Mouse (Mus musculus) ES-Bruce4 (cell line): Measurements from ENCODE around the gene Fsd2. TPM values are rescaled to one million over a fixed set of nuclear protein-coding genes. Genes with fewer than 3 reads are reported as not detected.

Experiments used
- H3K27ac ChIP-seq: 2 replicates; pipeline ENCODE4 v1.5.1; 2012; ENCODE audit warnings: low read length, inconsistent platforms; ENCODE audit not compliant: insufficient read depth
- H3K27me3 ChIP-seq: 2 replicates; pipeline ENCODE4 v1.6.1; 2012; ENCODE audit warnings: mild to moderate bottlenecking, low read length, inconsistent platforms; ENCODE audit not compliant: control insufficient read depth, poor library complexity, insufficient read depth, severe bottlenecking
- H3K36me3 ChIP-seq: 2 replicates; pipeline ENCODE4 v1.6.1; 2012; ENCODE audit warnings: inconsistent platforms, mild to moderate bottlenecking, low read length, moderate library complexity; ENCODE audit not compliant: control insufficient read depth, poor library complexity, insufficient read depth, severe bottlenecking
- H3K4me1 ChIP-seq: one replicate; pipeline ENCODE4 v1.8.1; 2011; ENCODE audit warnings: low read length; ENCODE audit not compliant: control insufficient read depth, insufficient read depth
- H3K4me3 ChIP-seq: 2 replicates; pipeline ENCODE4 v1.5.1; 2011; ENCODE audit warnings: low read depth, mild to moderate bottlenecking, low read length
- H3K9ac ChIP-seq: 2 replicates; pipeline ENCODE4 v1.6.1; 2012; ENCODE audit warnings: low read depth, mild to moderate bottlenecking, inconsistent platforms; ENCODE audit not compliant: poor library complexity, severe bottlenecking
- H3K9me3 ChIP-seq: replicated peaks from 2 replicates; pipeline ENCODE4 v1.6.1; 2012; ENCODE audit warnings: mild to moderate bottlenecking, low read length, inconsistent platforms; ENCODE audit not compliant: control insufficient read depth, poor library complexity, insufficient read depth, severe bottlenecking
- CTCF ChIP-seq: IDR thresholded peaks from one replicate; pipeline ENCODE4 v1.8.1; 2011; ENCODE audit warnings: low read depth, low read length
- EP300 ChIP-seq: IDR thresholded peaks from 2 replicates; pipeline ENCODE4 v1.6.1; 2011; ENCODE audit warnings: low read depth, low read length; ENCODE audit not compliant: insufficient read depth
- POLR2A ChIP-seq: IDR thresholded peaks from one replicate; pipeline ENCODE4 v1.8.1; 2011; ENCODE audit warnings: low read length; ENCODE audit not compliant: insufficient read depth
- polyA plus RNA-seq: library from polyadenylated mRNA; stranded (reverse); fragments of >200 nt; gene quantifications from 2 replicates; pipeline ENCODE4 v1.2.4, GENCODE M21; 2011; ENCODE audit warnings: low read depth; ENCODE audit not compliant: missing spikeins, insufficient read depth, insufficient read length

Fsd2 gene
- polyA plus RNA-seq, 1 experiment, result not detected

DNA sequence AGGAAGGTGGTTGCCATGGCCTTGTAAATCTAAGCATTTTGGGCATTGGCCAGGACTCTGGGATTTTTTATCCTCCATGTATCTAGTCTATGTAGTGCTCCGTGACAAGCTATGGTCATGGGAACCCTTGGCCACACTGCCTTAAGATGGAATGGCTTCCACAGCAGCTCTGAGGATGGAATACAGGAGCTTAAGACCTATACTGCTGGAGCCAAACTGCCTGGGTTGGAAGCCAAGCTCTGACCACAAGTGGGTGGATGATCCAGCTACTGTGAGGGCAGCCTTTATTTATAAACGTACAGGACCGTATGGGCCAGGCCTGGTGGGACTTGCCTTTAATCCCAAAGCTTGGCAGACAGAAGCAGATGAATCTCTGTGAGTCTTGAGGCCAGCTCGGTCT is 30.3 kb downstream of the Fsd2 start:
- Histone ChIP-seq H3K4me1 (peaks cover 6% of the 10 kb centered on the region), H3K36me3 (peaks cover 12% of the 10 kb centered on the region; the same call in 1 of the 2 replicates), H3K9me3 (peaks cover 4% of the 10 kb centered on the region), H3K27me3 (no peaks in the 10 kb centered on the region), H3K4me3 (no peak overlapping the region), H3K9ac (no peak overlapping the region), H3K27ac (no peak overlapping the region)
- no peak for TF ChIP-seq CTCF
- TF ChIP-seq EP300, result no peak
- TF ChIP-seq POLR2A, result no peak

GRCm38 (mm10) chr7:81531462-81531861 is 35.3 kb downstream of the Fsd2 start:
- H3K9ac ChIP-seq, result no peak overlapping the region
- H3K36me3 ChIP-seq, result peaks cover 32% of the 10 kb centered on the region
- no peaks in the 10 kb centered on the region for H3K27me3 ChIP-seq
- peaks cover 4% of the 10 kb centered on the region for H3K9me3 ChIP-seq
- TF ChIP-seq POLR2A (no peak), EP300 (no peak), CTCF (no peak)
- H3K27ac ChIP-seq, result no peak overlapping the region
- no peaks in the 10 kb centered on the region for H3K4me1 ChIP-seq
- no peak overlapping the region for H3K4me3 ChIP-seq

DNA sequence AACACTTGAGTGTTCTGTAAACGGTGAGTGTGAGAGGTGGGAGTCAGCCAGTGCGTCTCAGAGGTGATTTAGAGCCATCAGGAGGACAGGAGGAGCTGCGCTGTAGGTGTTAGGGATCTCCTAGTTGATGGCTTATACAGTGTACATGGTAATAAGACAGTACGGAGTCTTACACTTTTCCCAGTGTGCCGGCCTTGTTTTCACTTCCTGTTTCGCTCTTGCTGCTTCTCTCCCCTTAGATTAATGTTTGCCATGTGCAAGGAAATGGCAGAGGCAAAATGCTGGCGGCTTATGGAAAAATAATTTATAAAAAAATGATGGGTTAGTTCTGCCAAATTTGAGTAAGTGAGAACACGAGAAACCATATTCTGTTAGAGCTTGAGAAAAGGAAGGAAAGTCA is 37.8 kb downstream of the Fsd2 start:
- Histone ChIP-seq H3K27me3 (no peaks in the 10 kb centered on the region), H3K4me3 (no peak overlapping the region), H3K36me3 (peaks cover 32% of the 10 kb centered on the region), H3K4me1 (no peaks in the 10 kb centered on the region), H3K9ac (no peak overlapping the region), H3K9me3 (peaks cover 4% of the 10 kb centered on the region), H3K27ac (no peak overlapping the region)
- TF ChIP-seq CTCF (no peak), EP300 (no peak), POLR2A (no peak)

GRCm38 (mm10) chr7:81523663-81524017 is 43.1 kb downstream of the Fsd2 start:
- TF ChIP-seq POLR2A, result no peak
- TF ChIP-seq EP300, result no peak
- no peak for TF ChIP-seq CTCF
- H3K4me3 ChIP-seq, result peak overlapping the region; percentile 79
- peak overlapping the region; percentile 44 for H3K9ac ChIP-seq
- no peaks in the 10 kb centered on the region for H3K27me3 ChIP-seq
- H3K36me3 ChIP-seq, result peaks cover 7% of the 10 kb centered on the region
- no peaks in the 10 kb centered on the region for H3K9me3 ChIP-seq
- no peak overlapping the region for H3K27ac ChIP-seq
- no peaks in the 10 kb centered on the region for H3K4me1 ChIP-seq

DNA sequence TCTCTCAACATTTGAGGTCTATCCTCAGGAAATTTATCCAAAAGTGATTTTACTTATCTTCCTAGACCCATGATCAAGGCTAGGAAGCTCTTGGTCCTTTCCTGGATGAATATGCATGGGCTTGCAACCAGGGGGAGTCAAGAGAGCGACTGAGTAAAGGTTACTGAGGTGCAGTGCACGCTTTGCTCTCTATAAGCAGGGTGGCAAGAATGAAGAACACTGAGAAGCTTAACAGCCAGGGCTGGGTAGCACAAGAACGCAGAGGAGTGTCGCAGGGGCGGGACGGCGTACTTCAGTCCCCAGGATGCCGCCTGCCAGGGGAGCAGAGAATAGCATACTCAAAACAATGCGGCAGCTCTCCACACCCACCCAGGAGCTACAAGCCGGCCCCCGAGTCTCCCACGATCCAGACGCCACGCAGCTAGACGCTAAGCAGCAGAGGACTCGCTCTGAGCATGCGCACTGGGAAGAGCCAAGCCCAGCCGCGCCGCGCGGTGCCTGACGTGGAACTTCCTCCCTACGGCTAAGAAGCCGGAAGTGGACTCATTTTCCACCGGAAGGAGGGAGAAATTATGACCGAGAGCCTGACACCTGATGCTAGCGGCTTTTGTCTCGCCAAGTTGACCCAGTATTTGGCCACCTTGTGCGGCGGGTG is 43.6 kb downstream of the Fsd2 start:
- peak overlapping the region; percentile 10; the same call in 1 of the 2 replicates for H3K27ac ChIP-seq
- H3K9ac ChIP-seq, result peak overlapping the region; percentile 44
- H3K27me3 ChIP-seq, result no peaks in the 10 kb centered on the region
- H3K4me1 ChIP-seq, result no peaks in the 10 kb centered on the region
- H3K4me3 ChIP-seq, result peak overlapping the region; percentile 79
- TF ChIP-seq POLR2A (peak; percentile 74), CTCF (no peak)
- peaks cover 4% of the 10 kb centered on the region; the same call in 1 of the 2 replicates for H3K36me3 ChIP-seq
- H3K9me3 ChIP-seq, result no peaks in the 10 kb centered on the region

DNA sequence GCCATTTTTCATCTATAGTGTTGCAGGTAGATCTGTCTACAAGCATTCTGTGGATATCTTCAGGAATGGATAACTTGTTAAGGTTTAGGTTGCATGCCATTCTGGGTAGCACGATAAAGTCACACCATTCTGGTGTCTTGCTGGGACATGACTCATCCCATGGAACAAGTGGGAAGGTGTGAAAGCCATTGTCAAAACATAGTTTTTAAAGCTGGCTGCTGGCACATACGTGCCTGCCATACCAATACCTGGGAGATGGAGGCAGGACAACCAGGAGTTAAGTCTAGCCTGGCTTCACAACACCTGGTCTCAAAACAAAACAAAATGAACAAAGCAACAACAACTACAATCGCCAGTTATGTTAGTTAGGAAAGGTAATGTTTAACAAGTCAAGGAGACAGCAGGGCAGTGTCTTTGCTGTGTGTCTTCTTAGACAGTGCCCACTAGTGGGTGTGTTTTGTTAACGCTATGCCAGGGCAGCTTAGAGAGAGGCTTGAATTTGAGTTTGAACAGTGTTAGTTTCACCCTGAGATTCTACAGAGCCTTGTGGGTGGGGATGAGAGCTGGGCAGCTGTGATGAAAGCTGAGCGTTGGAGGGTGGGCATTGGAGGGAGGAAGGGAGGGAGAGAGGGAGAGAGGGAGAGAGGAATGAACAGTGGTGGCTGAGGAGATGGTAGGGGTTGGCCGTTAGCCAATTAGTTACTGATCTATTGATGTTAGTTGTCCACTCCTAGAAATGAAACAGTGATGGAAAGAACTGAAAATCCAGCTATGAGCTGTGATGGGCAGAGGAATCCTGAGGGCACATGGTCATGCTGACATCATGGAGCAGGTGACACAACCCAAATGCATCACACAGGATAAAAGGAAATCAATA is 50.4 kb downstream of the Fsd2 start:
- Histone ChIP-seq H3K9me3 (no peaks in the 10 kb centered on the region), H3K4me1 (no peaks in the 10 kb centered on the region), H3K27ac (no peak overlapping the region), H3K36me3 (no peaks in the 10 kb centered on the region), H3K4me3 (no peak overlapping the region), H3K27me3 (no peaks in the 10 kb centered on the region), H3K9ac (no peak overlapping the region)
- no peak for TF ChIP-seq CTCF
- TF ChIP-seq EP300, result no peak
- TF ChIP-seq POLR2A, result no peak
